Comparison of ENCODE assay signal across 15 mouse cellular contexts in genomic region chr6:142250738-142251307, GRCm38 (mm10). TPM values are rescaled to one million over a fixed set of nuclear protein-coding genes. Genes with fewer than 3 reads are reported as not detected.
DNase-seq lines count a peak whose midpoint lies in the region; TF ChIP-seq lines count a peak whose summit lies in the region.
"Not testable (repeated sequence)": the region's sequence is repeated elsewhere in the genome, so short reads cannot be mapped to it uniquely, and the experiment has no call there.
"Had no signal": no experiment of that assay in that cellular context is flagged by ENCODE, and none has a peak within 500 bp of the region (broad histone marks: within the 10 kb centered on the region; RNA-seq: fewer than 3 reads in every experiment).

No protein-coding gene starts in this region.

- not testable (repeated sequence) for H3K4me2 ChIP-seq in CH12.LX (ENCODE audit: insufficient read depth, low read depth, poor library complexity, severe bottlenecking)

- dilution Hi-C loops in CH12.LX (cut with MboI; ENCODE audit: extremely low pct_ligation_motif_present, extremely low pct_unique_long_range_greater_than_20kb, low sequenced_read_pairs) = not testable (repeated sequence)

- not testable (repeated sequence) for H3K36me3 ChIP-seq in CH12.LX (replicated peaks in 1 of 2; ENCODE audit: control insufficient read depth in 1 of 2, insufficient read depth in 1 of 2, low read length in 1 of 2); ES-E14 (ENCODE audit: control insufficient read depth, insufficient read depth, low read length, poor library complexity, severe bottlenecking); MEL (ENCODE audit: control insufficient read depth in 1 of 2, insufficient read depth in 2 of 2, low read length in 2 of 2)

- H3K27me3 ChIP-seq in CH12.LX (replicated peaks); MEL (ENCODE audit: control insufficient read depth in 1 of 2, insufficient read depth in 2 of 2, low read length in 2 of 2): not testable (repeated sequence)

- TF ChIP-seq POLR2A in CH12.LX (IDR thresholded peaks at IDR 0.05; ENCODE audit: low read depth, low read length); MEL (IDR thresholded peaks at IDR 0.05; ENCODE audit: control insufficient read depth in 1 of 2, insufficient read depth in 1 of 2, low read depth in 1 of 2, low read length in 2 of 2, poor library complexity in 1 of 2): not testable (repeated sequence)

- H3K9me3 ChIP-seq in CH12.LX (replicated peaks; ENCODE audit: low read length); ES-E14 (ENCODE audit: control insufficient read depth, insufficient read depth, low read depth, low read length); MEL (replicated peaks; ENCODE audit: insufficient read depth, low read length): not testable (repeated sequence)

- TF ChIP-seq RAD21 in CH12.LX (IDR thresholded peaks at IDR 0.05; ENCODE audit: low read depth, low read length); MEL (IDR thresholded peaks at IDR 0.05; ENCODE audit: low read depth, low read length): not testable (repeated sequence)

- not testable (repeated sequence) for DNase-seq in CH12.LX (ENCODE audit: extremely low read depth); ES-E14 (ENCODE audit: low read depth, low spot score); MEL (ENCODE audit: low read depth, low spot score)

- TF ChIP-seq EP300 in CH12.LX (IDR thresholded peaks at IDR 0.05; ENCODE audit: low read length); MEL (IDR thresholded peaks at IDR 0.05; ENCODE audit: low read depth in 1 of 2, low read length in 2 of 2): not testable (repeated sequence)

- not testable (repeated sequence) for H3K4me1 ChIP-seq in CH12.LX (ENCODE audit: control insufficient read depth in 1 of 2, insufficient read depth in 2 of 2); ES-E14 (ENCODE audit: control insufficient read depth in 2 of 2, insufficient read depth in 2 of 2, low read length in 2 of 2, poor library complexity in 1 of 2); MEL (ENCODE audit: control insufficient read depth in 1 of 2, insufficient read depth in 2 of 2, low read length in 2 of 2)

- not testable (repeated sequence) for H3K4me3 ChIP-seq in CH12.LX (replicated peaks in 1 of 3; ENCODE audit: low read depth in 2 of 3, low read length in 2 of 3, poor library complexity in 1 of 3); ES-E14 (ENCODE audit: insufficient read depth in 1 of 2, low read depth in 1 of 2, low read length in 2 of 2, poor library complexity in 1 of 2, severe bottlenecking in 1 of 2); MEL (ENCODE audit: control insufficient read depth in 1 of 2, insufficient read depth in 1 of 2, low read depth in 2 of 2, low read length in 2 of 2)

- H3K79me2 ChIP-seq in CH12.LX (replicated peaks; ENCODE audit: control insufficient read depth, extremely low read depth, insufficient read depth, poor library complexity, severe bottlenecking); MEL (ENCODE audit: control insufficient read depth, insufficient read depth, low read length, poor library complexity): not testable (repeated sequence)

- TF ChIP-seq CTCF in CH12.LX (conservative IDR thresholded peaks at IDR 0.05 in 1 of 2, IDR thresholded peaks at IDR 0.05 in 1 of 2; ENCODE audit: low read depth in 2 of 2, low read length in 2 of 2); MEL (IDR thresholded peaks at IDR 0.05 in 2 of 3, conservative IDR thresholded peaks at IDR 0.05 in 1 of 3; ENCODE audit: control insufficient read depth in 1 of 3, insufficient read depth in 1 of 3, low read depth in 2 of 3, low read length in 3 of 3, poor library complexity in 1 of 3, severe bottlenecking in 1 of 3): not testable (repeated sequence)

- not testable (repeated sequence) for H3K27ac ChIP-seq in CH12.LX (ENCODE audit: insufficient read depth, low read depth); ES-E14 (ENCODE audit: insufficient read depth, low read depth, low read length, poor library complexity, severe bottlenecking); MEL (ENCODE audit: control insufficient read depth, low read depth, low read length)

- in situ Hi-C loops in CH12.LX (cut with MboI; ENCODE audit: low pct_ligation_motif_present, low pct_unique_long_range_greater_than_20kb, low sequenced_read_pairs); ES-E14 (cut with MboI; ENCODE audit: low sequenced_read_pairs in 2 of 2, unreplicated experiment in 2 of 2): not testable (repeated sequence)

- not testable (repeated sequence) for H3K9ac ChIP-seq in CH12.LX (ENCODE audit: insufficient read depth, low read depth); ES-E14 (ENCODE audit: insufficient read depth, low read depth, low read length, poor library complexity, severe bottlenecking); MEL (ENCODE audit: control insufficient read depth, low read depth, low read length, poor library complexity, severe bottlenecking)

TF ChIP-seq in CH12.LX, 34 proteins besides CTCF, POLR2A, EP300 and RAD21:
- peak; percentile 94 for TF ChIP-seq MAFK (IDR thresholded peaks at IDR 0.05; ENCODE audit: insufficient replicate concordance, low read length)
TF ChIP-seq in CH12.LX: peak in this region for 1; not testable (repeated sequence) for 33.

TF ChIP-seq in ES-E14, 5 proteins besides CTCF, POLR2A, EP300 and RAD21:
- TF ChIP-seq MAFK (IDR thresholded peaks at IDR 0.05; ENCODE audit: insufficient read depth, low read depth, low read length) = peak; percentile 99
TF ChIP-seq in ES-E14: peak in this region for 1; not testable (repeated sequence) for 4.

TF ChIP-seq in MEL, 35 proteins besides CTCF, POLR2A, EP300 and RAD21:
- peak; percentile 92 for TF ChIP-seq MAFK (IDR thresholded peaks at IDR 0.05; ENCODE audit: borderline replicate concordance, low read depth, low read length)

RNA-seq across cellular contexts. Expression of gene Slco1a6, which starts 42.5 kb away (rescaled TPM):
- total RNA-seq in CH12.LX (2012; rRNA removed) (not detected in 2 replicates), CH12.LX (2014; rRNA removed) (not detected in 2 replicates), ES-E14 (2012; rRNA removed) (not detected in 2 replicates), MEL (2012; rRNA removed) (not detected in 2 replicates)
- polyA plus RNA-seq in CH12.LX (2012; ENCODE audit: insufficient read length, low read depth) (1.1 and 1.4 TPM in 2 replicates), MEL (2012; ENCODE audit: insufficient read depth in 1 of 2, insufficient read length in 2 of 2, low read depth in 1 of 2, low replicate concordance in 2 of 2, missing spikeins in 1 of 2) (1 to 10 TPM in 1 of 2 experiments, not detected in 1; 1.4 TPM)
- total RNA-seq: adrenal gland, adult 18-20 months; adrenal gland, adult 2 months; adrenal gland, postnatal 14 days; adrenal gland, postnatal 25 days had no signal
- polyA plus RNA-seq: adrenal gland, adult 2 months; C2C12; cerebellum, adult 2 months; G1E had no signal

RNA-seq across cellular contexts. Expression of gene Iapp, which starts 47.4 kb away (rescaled TPM):
- not detected in 2 replicates for total RNA-seq in CH12.LX (2012; rRNA removed)
- total RNA-seq in CH12.LX (2014; rRNA removed) = not detected in 2 replicates
- polyA plus RNA-seq in CH12.LX (2012; ENCODE audit: insufficient read length, low read depth) = not detected in 2 replicates
- total RNA-seq in ES-E14 (2012; rRNA removed) = not detected in 2 replicates
- not detected in 2 replicates for total RNA-seq in MEL (2012; rRNA removed)
- not detected for polyA plus RNA-seq in MEL (2012; ENCODE audit: insufficient read depth in 1 of 2, insufficient read length in 2 of 2, low read depth in 1 of 2, low replicate concordance in 2 of 2, missing spikeins in 1 of 2)
- total RNA-seq: adrenal gland, adult 18-20 months; adrenal gland, adult 2 months; adrenal gland, adult 8-10 months; adrenal gland, postnatal 10 days; adrenal gland, postnatal 14 days; adrenal gland, postnatal 25 days; adrenal gland, postnatal 36 days; G1E had no signal
- polyA plus RNA-seq: activated CD4-positive, CD25-positive, alpha-beta regulatory T cell, adult 4 months; adrenal gland, adult 2 months; C2C12; CD4-positive, CD25-positive, alpha-beta regulatory T cell, adult 4 months; cerebellum, adult 2 months; G1E had no signal
